9 mouse cellular contexts compared by ENCODE assay signal in the genomic region with DNA sequence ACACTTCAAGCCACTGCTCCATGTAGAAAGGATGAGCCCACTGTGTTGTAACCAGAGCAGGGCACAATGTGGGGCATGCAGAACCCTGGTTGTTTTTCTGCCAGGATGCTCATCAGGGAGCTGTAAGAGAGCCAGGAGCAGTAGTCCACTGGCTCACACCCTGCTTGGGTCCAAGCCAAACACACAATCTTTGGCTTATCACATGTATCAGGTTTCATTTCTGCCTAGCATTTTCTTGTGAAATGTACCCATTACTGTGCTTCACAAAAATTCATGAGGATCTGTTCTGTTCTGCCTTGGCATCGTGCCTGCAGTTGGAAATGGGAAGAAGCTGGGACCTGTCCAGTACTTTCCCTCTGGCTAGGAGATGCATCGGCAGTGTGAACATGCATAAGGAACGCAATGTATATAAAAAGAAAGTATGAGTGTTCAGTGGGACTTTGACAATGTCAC.
DNase-seq lines count a peak whose midpoint lies in the region; ATAC-seq and TF ChIP-seq lines count a peak whose summit lies in the region.
"Had no signal": no experiment of that assay in that cellular context is flagged by ENCODE, and none has a peak within 500 bp of the region (broad histone marks: within the 10 kb centered on the region; RNA-seq: fewer than 3 reads in every experiment).

No protein-coding gene starts in this region.

- H3K27me3 ChIP-seq in midbrain, embryonic 14.5 days (ENCODE audit: control insufficient read depth, insufficient read depth, low read length) = no peaks in the 10 kb centered on the region
- H3K27me3 ChIP-seq in midbrain, embryonic 11.5 days (ENCODE audit: control insufficient read depth, insufficient read depth, low read length) = no peaks in the 10 kb centered on the region
- H3K27me3 ChIP-seq in myocyte (ENCODE audit: control insufficient read depth, insufficient read depth, insufficient read length) = no peaks in the 10 kb centered on the region
- H3K27me3 ChIP-seq in thymus, adult 2 months (ENCODE audit: control insufficient read depth, insufficient read depth, low read length) = no peaks in the 10 kb centered on the region
- H3K27me3 ChIP-seq: megakaryocyte, embryonic 14.5 days had no signal

- no peak for TF ChIP-seq POLR2A in myocyte (IDR thresholded peaks at IDR 0.05; ENCODE audit: insufficient read length, low read depth)
- TF ChIP-seq POLR2A in thymus, adult 2 months (IDR thresholded peaks at IDR 0.05; ENCODE audit: control insufficient read depth, extremely low read depth, insufficient read depth, low read length, poor library complexity) = no peak

- H3K36me3 ChIP-seq in midbrain, embryonic 14.5 days (ENCODE audit: control insufficient read depth, insufficient read depth, low read length) = no peaks in the 10 kb centered on the region
- no peaks in the 10 kb centered on the region for H3K36me3 ChIP-seq in midbrain, embryonic 11.5 days (ENCODE audit: control insufficient read depth, insufficient read depth, low read length)
- no peaks in the 10 kb centered on the region for H3K36me3 ChIP-seq in myocyte (ENCODE audit: control insufficient read depth, insufficient read depth)
- no peaks in the 10 kb centered on the region for H3K36me3 ChIP-seq in thymus, adult 2 months (ENCODE audit: control insufficient read depth, insufficient read depth, low read length)

- H3K27ac ChIP-seq in midbrain, embryonic 14.5 days (replicated peaks; ENCODE audit: low read depth, low read length) = no peak overlapping the region
- H3K27ac ChIP-seq in midbrain, embryonic 11.5 days (ENCODE audit: low read depth, low read length) = no peak overlapping the region
- no peak overlapping the region for H3K27ac ChIP-seq in thymus, adult 2 months (ENCODE audit: control insufficient read depth, insufficient read depth, low read length)

- H3K79me2 ChIP-seq in myocyte (ENCODE audit: control insufficient read depth, insufficient read depth) = no peaks in the 10 kb centered on the region

- no peak for ATAC-seq in midbrain, embryonic 14.5 days (ENCODE audit: low FRiP score, low TSS enrichment)
- no peak for ATAC-seq in midbrain, embryonic 11.5 days (ENCODE audit: low FRiP score)

- TF ChIP-seq CTCF in thymus, adult 2 months (IDR thresholded peaks at IDR 0.05; ENCODE audit: borderline replicate concordance, control insufficient read depth, extremely low read depth, insufficient read depth, low read length, poor library complexity) = no peak

- WGBS in midbrain, embryonic 14.5 days = 85% methylated on average over 3 of the region's 3 CpGs
- 87% methylated on average over 3 of the region's 3 CpGs for WGBS in midbrain, embryonic 11.5 days
- 90% methylated on average over 3 of the region's 3 CpGs for WGBS in thymus, adult 2 months

- no peak overlapping the region for H3K9ac ChIP-seq in midbrain, embryonic 14.5 days (replicated peaks; ENCODE audit: low read length)
- no peak overlapping the region for H3K9ac ChIP-seq in midbrain, embryonic 11.5 days (ENCODE audit: low read length)

- no peak overlapping the region for H3ac ChIP-seq in myocyte (ENCODE audit: control insufficient read depth, insufficient read length)

- H3K9me3 ChIP-seq in midbrain, embryonic 14.5 days (ENCODE audit: control insufficient read depth, low read length) = no peaks in the 10 kb centered on the region
- H3K9me3 ChIP-seq in midbrain, embryonic 11.5 days (ENCODE audit: control insufficient read depth, low read length) = no peaks in the 10 kb centered on the region
- H3K9me3 ChIP-seq: megakaryocyte, embryonic 14.5 days had no signal

- H3K4me2 ChIP-seq in midbrain, embryonic 14.5 days (ENCODE audit: low read length) = no peak overlapping the region
- H3K4me2 ChIP-seq in midbrain, embryonic 11.5 days = no peak overlapping the region
- H3K4me2 ChIP-seq in myocyte (ENCODE audit: low read depth) = no peak overlapping the region

- H3K4me3 ChIP-seq in midbrain, embryonic 14.5 days (replicated peaks; ENCODE audit: low read depth, low read length) = no peak overlapping the region
- H3K4me3 ChIP-seq in midbrain, embryonic 11.5 days (ENCODE audit: low read depth, low read length) = no peak overlapping the region
- H3K4me3 ChIP-seq in myocyte = no peak overlapping the region
- no peak overlapping the region for H3K4me3 ChIP-seq in thymus, adult 2 months (ENCODE audit: control insufficient read depth, insufficient read depth, low read length)
- H3K4me3 ChIP-seq: megakaryocyte, embryonic 14.5 days had no signal

- no peaks in the 10 kb centered on the region for H3K4me1 ChIP-seq in midbrain, embryonic 14.5 days (ENCODE audit: control insufficient read depth, insufficient read depth, low read length)
- no peaks in the 10 kb centered on the region for H3K4me1 ChIP-seq in midbrain, embryonic 11.5 days (ENCODE audit: control insufficient read depth, insufficient read depth, low read length)
- H3K4me1 ChIP-seq in thymus, adult 2 months (replicated peaks; ENCODE audit: control insufficient read depth, insufficient read depth, low read length) = no peaks in the 10 kb centered on the region
- H3K4me1 ChIP-seq: megakaryocyte, embryonic 14.5 days had no signal

- intact Hi-C loops in heart, postnatal 25 days (cut with DNase I) = no loop called here

- peak; percentile 16 for DNase-seq in adrenal gland, adult 2 months
- no peak for DNase-seq in adrenal gland, adult 18-20 months (ENCODE audit: low spot score in 2 of 2)
- DNase-seq in midbrain, embryonic 14.5 days = peak; percentile 1
- DNase-seq in midbrain, embryonic 11.5 days (ENCODE audit: low spot score, missing footprints) = no peak
- peak; percentile 4 for DNase-seq in heart, postnatal 25 days (ENCODE audit: low spot score)
- no peak for DNase-seq in thymus, adult 2 months
- DNase-seq in thymus, postnatal 10 days (ENCODE audit: low spot score in 2 of 2) = no peak

TF ChIP-seq in myocyte, 11 proteins besides CTCF, POLR2A, EP300 and RAD21:
- TF ChIP-seq E2F4 (IDR thresholded peaks at IDR 0.05; ENCODE audit: insufficient read depth) = no peak
- no peak for TF ChIP-seq TCF12 (IDR thresholded peaks at IDR 0.05; ENCODE audit: insufficient read depth, poor library complexity, severe bottlenecking)
- TF ChIP-seq USF1 (IDR thresholded peaks at IDR 0.05; ENCODE audit: low read depth) = no peak
- TF ChIP-seq MYOD1 (IDR thresholded peaks at IDR 0.05; ENCODE audit: control insufficient read depth in 1 of 3, insufficient read length in 2 of 3, low read depth in 2 of 3) = no peak
- TF ChIP-seq MAX (IDR thresholded peaks at IDR 0.05; ENCODE audit: low read depth) = no peak
- TF ChIP-seq CEBPB (IDR thresholded peaks at IDR 0.05; ENCODE audit: insufficient read depth, poor library complexity, severe bottlenecking) = 0 out of 2 replicates have a peak, but pooled peaks have one; percentile 7
- TF ChIP-seq SRF (IDR thresholded peaks at IDR 0.05; ENCODE audit: control insufficient read depth, insufficient read length, low read depth) = no peak
- TF ChIP-seq POLR2AphosphoS2 (IDR thresholded peaks at IDR 0.05; ENCODE audit: insufficient read length, low read depth) = no peak
- no peak for TF ChIP-seq MYOG (IDR thresholded peaks at IDR 0.05; ENCODE audit: control insufficient read depth in 1 of 3, insufficient read depth in 1 of 3, insufficient read length in 2 of 3, low read depth in 2 of 3)
TF ChIP-seq in myocyte: peak in this region for 1.

Comparison
In these comparisons a context has a peak if more than half of its experiments do, and no peak if none do; other contexts are left out.
1. DNase-seq: peak in adrenal gland, adult 2 months (single experiment), midbrain, embryonic 14.5 days (single experiment) and heart, postnatal 25 days (single experiment); none in adrenal gland, adult 18-20 months (0 of 2), midbrain, embryonic 11.5 days (single experiment), thymus, adult 2 months (single experiment) and thymus, postnatal 10 days (0 of 2).